Mouse (Mus musculus) gonadal fat pad, adult 2 months (tissue): ENCODE data around the gene Mtmr12. TPM values are rescaled to one million over a fixed set of nuclear protein-coding genes. Genes with fewer than 3 reads are reported as not detected.
A peak's percentile ranks its signal among the peaks of the same experiment; 100 is the strongest.
"Not testable (repeated sequence)": the region's sequence is repeated elsewhere in the genome, so short reads cannot be mapped to it uniquely, and the experiment has no call there.

ENCODE experiments used
- DNase-seq: peaks from one replicate; pipeline ENCODE4 v3.0.0-alpha.2; 2012; ENCODE audit warnings: low read depth
- polyA plus RNA-seq: library from polyadenylated mRNA; depleted of rRNA; stranded (reverse); fragments of >200 nt; gene quantifications from 2 replicates; pipeline ENCODE4 v1.2.3, GENCODE M21; 2012; rRNA removed

The Mtmr12 gene
- 19.6 and 20.5 TPM in 2 replicates for polyA plus RNA-seq

- peak; percentile 75 for DNase-seq
Measured at GRCm38 (mm10) chr15:12204319-12205159, at the start of gene Mtmr12. Gene Mtmr12 (plus strand): TSS chr15:12205028.

- DNase-seq: no peak
Measured at GRCm38 (mm10) chr15:12178126-12178525, 26.7 kb upstream of the Mtmr12 start.

- DNase-seq: not testable (repeated sequence)
Measured at GRCm38 (mm10) chr15:12181181-12181805, 23.5 kb upstream of the Mtmr12 start.

- peak; percentile 60 for DNase-seq
Measured at GRCm38 (mm10) chr15:12193880-12194816, 10.7 kb upstream of the Mtmr12 start.

- no peak for DNase-seq
Measured at GRCm38 (mm10) chr15:12194817-12195735, 9.8 kb upstream of the Mtmr12 start.

- DNase-seq: no peak
Measured at GRCm38 (mm10) chr15:12195966-12196365, 8.9 kb upstream of the Mtmr12 start.

GRCm38 (mm10) chr15:12196410-12197191, 8.2 kb upstream of the Mtmr12 start:
- no peak for DNase-seq

- DNase-seq: no peak
Measured at GRCm38 (mm10) chr15:12197361-12197760, 7.5 kb upstream of the Mtmr12 start.

- no peak for DNase-seq
Measured at GRCm38 (mm10) chr15:12200021-12200420, 4.8 kb upstream of the Mtmr12 start.

GRCm38 (mm10) chr15:12201856-12202255, 3.0 kb upstream of the Mtmr12 start:
- no peak for DNase-seq

- DNase-seq: no peak
Measured at GRCm38 (mm10) chr15:12202456-12202855, 2.4 kb upstream of the Mtmr12 start.

GRCm38 (mm10) chr15:12203008-12203407, 1.8 kb upstream of the Mtmr12 start:
- not testable (repeated sequence) for DNase-seq

- DNase-seq: no peak
Measured at GRCm38 (mm10) chr15:12203512-12204318, 1.1 kb upstream of the Mtmr12 start.

- no peak for DNase-seq
Measured at GRCm38 (mm10) chr15:12205160-12205901, 503 bp downstream of the Mtmr12 start.

- DNase-seq: no peak
Measured at GRCm38 (mm10) chr15:12205902-12206645, 1.2 kb downstream of the Mtmr12 start.

- no peak for DNase-seq
Measured at GRCm38 (mm10) chr15:12206646-12207222, 1.9 kb downstream of the Mtmr12 start.

GRCm38 (mm10) chr15:12207556-12208090, 2.8 kb downstream of the Mtmr12 start:
- DNase-seq: no peak
